Mouse (Mus musculus): ENCODE measurements around the gene Wnt9a.
A peak's percentile ranks its signal among the peaks of the same experiment; 100 is the strongest.
"Not testable (repeated sequence)": the region's sequence is repeated elsewhere in the genome, so short reads cannot be mapped to it uniquely, and the experiment has no call there.

Gene Wnt9a

DNA sequence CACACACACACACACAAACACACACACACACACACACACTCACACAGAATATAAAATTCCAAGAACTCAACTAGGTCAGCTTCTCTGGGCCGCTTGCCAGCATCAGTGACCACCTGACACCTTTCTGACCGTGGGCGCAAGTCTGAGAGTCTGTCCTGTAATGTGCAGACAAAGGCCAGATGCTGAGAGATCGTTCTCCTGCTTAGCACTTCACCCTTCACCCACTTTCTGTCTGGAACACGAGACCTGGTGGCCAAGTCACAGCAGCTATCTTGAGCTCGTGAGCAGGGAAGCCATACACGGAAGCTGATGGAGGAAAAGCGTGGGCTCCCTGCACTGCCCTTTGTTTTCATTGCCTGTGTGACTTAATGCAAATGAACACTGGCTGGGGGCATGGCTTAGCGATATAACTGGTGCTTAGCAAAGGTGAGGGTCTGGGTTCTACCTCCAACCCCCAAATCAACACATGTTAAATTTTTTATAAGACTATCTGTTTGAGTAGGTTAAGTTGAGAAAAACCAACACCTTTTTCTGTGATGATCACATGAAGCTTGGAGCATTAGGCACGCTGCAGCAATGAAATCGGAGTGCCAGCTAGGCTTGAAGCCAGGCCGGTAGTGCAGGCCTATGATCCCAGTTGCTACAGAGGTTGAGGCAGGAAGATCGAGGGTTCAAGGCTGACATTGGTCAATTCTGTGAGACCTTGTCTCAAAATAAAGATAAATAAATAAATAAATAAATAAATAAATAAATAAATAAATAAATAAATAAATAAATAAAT lies 31.4 kb downstream of the Wnt9a start:
- DNase-seq, result peak; percentile 43

DNA sequence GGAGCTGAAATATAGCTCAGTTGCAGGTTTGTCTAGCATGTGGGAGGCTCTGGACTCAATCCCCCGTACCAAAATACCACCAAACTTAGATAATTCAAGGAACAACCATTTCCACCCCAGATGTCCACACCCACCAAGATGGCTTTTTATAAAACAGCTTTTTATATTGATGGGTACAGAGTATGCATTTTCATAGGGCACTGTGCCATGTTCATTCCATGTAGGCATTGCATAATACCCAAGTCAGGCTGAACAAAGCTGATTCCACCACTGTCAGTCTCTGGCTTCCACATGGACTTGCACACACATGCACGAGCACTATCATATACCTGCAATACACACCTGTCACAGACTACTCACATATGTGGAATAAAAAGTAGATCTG lies 32.0 kb downstream of the Wnt9a start:
- DNase-seq, result peak; percentile 80

GRCm38 (mm10) chr11:59342956-59343355 lies 36.2 kb downstream of the Wnt9a start:
- DNase-seq, result no peak

GRCm38 (mm10) chr11:59346166-59346910 lies 39.6 kb downstream of the Wnt9a start:
- no peak for DNase-seq

DNA sequence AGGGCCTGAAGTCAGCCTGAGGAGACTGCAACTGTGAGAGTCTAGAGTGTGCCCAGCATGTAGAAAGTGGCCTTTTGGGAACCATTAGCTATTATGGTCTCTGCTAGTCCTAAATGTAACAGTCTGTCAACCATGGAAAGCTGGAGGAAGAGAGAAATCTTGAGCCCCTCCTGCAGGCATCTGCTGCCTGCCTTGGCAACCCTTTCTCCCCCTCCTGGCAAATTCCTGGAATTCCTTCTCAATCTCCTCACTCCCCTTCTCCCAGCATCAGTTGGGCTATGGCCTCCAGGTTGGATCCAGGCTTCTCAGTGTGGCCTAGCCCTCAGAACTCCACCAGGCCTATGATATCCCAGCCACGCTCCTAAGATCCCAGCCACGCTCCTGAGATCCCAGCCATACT lies 43.6 kb downstream of the Wnt9a start:
- no peak for DNase-seq

DNA sequence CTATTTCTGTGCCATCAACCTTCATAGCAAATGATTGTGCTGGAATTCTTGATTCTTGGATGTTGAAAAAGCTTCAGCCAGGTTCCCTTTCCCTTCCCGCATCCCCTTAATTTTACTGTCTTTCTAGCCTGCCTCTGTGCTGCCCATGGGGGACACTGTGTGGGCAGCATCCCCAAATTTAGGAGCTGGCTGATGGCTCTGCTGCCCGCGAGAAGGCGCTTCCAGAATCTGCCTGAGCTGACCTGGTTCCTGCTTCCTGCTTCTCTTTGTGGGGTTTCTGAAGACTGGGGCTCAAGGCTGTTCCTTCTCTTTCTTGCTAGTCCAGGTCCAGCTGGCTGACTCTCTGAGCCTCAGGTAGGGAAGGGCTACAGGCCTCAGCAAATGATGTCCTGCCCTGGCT lies 48.1 kb downstream of the Wnt9a start:
- DNase-seq, result peak; percentile 34

- DNase-seq, result no peak
These were observed 50.2 kb downstream of the Wnt9a start for GRCm38 (mm10) chr11:59356874-59357289.

DNA sequence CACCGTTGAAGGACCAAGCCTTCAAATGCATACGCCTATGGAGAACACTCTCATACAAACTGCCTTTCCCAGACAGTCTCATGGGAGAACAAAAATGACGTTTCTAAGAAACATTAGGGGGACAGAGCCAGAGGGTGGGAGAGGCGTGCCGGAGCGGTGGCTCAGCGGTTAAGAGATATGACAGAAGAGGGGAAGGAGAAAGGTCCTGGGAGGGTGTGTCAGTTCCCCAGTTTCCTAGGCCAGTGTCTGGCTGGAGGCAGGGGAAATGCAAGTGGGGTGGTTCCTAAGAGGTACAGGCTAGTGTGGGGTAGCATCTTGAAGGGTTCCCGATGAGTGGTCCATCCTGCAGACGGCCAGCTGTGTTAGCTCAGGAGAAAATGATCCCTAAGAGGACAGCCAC lies 54.6 kb downstream of the Wnt9a start:
- DNase-seq, result no peak

GRCm38 (mm10) chr11:59364007-59364406 lies 57.3 kb downstream of the Wnt9a start:
- DNase-seq, result no peak

DNA sequence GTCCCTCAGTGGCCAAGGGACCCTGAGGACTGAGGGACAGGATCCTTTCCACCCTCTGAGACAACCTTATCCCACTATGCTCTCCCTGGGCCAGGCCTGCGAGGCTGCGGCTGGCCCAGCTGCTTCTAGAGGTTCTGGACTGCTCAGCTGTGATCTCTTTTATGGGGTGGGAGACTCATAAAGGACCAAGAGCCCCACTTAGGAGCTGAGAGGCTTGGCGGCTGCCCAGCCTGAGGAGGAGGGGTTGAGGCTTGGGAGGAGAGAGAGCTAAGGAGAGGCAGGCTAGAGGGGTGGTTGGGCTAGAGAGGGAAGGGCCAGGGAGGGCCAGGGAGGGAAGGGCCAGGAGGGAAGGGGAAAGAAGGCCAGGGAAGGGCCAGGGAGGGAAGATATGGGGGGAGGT lies 57.7 kb downstream of the Wnt9a start:
- DNase-seq, result no peak

- no peak for DNase-seq
These were observed 59.3 kb downstream of the Wnt9a start for GRCm38 (mm10) chr11:59366031-59366430.

- no peak for DNase-seq
These were observed 59.9 kb downstream of the Wnt9a start for GRCm38 (mm10) chr11:59366633-59367032.

- DNase-seq, result not testable (repeated sequence)
These were observed 61.2 kb downstream of the Wnt9a start for GRCm38 (mm10) chr11:59367955-59368354.

- no peak for DNase-seq
These were observed 63.1 kb downstream of the Wnt9a start for GRCm38 (mm10) chr11:59369848-59370247.

DNA sequence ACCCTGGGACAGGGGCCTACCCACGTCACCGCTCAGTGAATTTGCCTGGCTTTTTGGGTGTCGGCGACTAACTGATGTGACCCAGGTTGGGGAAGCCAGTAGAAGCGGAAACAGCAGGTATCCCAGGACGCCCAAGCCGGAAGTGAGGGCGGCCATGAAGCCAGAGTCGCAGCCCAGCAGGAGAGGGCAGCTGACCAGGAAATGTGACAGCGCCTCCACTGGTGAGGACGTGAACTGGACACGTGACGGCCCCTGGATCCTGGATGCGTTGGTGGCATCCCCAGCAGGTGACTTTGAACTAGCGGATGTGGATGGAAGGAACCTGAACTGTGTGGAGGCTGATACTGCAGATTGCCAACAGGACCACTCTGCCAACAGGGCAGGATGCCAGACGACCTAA lies 68.7 kb downstream of the Wnt9a start, which contains the start of gene Prss38:
Prss38 (minus strand) TSS at position 183 of the 400 bp plus-strand sequence.
- no peak for DNase-seq

DNA sequence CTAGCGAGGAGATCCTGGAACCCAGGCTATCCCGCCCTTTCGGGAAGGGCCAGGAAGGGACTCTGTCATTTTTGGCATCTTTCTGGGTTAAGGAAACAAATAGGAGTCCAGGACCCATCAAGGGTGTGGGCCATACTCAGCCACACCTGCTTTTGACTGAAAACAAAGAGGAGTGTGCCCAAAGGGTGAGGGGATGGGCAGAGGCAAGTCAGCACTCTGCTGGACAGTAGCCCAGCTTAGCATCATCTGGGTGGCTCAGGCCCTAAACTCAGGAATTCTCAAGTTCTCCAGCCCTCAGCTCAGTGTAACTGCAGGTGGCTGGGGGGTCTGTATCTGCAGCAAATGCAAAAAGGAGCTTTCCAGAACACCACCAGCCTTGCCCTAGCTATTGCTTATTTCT lies 71.3 kb downstream of the Wnt9a start:
- DNase-seq, result no peak

DNA sequence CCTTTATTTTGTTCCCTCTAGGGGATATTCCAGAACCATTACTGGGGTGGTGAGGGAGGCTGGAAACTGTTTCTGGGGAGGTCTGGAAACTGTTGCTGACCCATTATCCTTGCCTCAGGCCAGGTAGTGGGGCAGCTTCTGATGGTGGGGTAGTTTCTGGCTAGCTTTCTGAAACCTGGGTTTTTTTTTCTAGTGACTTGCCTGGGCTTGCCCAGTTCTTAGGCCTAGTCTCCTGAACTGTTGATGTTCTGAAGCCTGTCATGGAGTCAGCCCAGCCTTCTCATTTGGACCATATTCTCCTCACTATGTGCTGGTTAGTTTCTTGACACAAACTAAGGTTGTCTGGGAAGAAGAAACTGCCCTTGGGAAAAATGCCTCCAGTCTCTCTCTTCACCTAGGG lies 72.8 kb downstream of the Wnt9a start:
- DNase-seq, result no peak
